Mouse (Mus musculus) lung, postnatal 0 days (tissue): ENCODE measurements at regions not wholly inside any gene's neighbourhood (a gene's known extent, or its start where the extent isn't known, plus 50 kb on each side); places are given as distances from the start of the nearest gene placed in this dataset.

ENCODE experiments used
- CTCF ChIP-seq: IDR thresholded peaks from 2 replicates; pipeline ENCODE4 v1.5.1; 2016; ENCODE audit warnings: antibody characterized with exemption, mild to moderate bottlenecking
- EP300 ChIP-seq: IDR thresholded peaks from 2 replicates; pipeline ENCODE4 v1.6.1; 2016; ENCODE audit warnings: antibody characterized with exemption, mild to moderate bottlenecking, control low read depth

DNA sequence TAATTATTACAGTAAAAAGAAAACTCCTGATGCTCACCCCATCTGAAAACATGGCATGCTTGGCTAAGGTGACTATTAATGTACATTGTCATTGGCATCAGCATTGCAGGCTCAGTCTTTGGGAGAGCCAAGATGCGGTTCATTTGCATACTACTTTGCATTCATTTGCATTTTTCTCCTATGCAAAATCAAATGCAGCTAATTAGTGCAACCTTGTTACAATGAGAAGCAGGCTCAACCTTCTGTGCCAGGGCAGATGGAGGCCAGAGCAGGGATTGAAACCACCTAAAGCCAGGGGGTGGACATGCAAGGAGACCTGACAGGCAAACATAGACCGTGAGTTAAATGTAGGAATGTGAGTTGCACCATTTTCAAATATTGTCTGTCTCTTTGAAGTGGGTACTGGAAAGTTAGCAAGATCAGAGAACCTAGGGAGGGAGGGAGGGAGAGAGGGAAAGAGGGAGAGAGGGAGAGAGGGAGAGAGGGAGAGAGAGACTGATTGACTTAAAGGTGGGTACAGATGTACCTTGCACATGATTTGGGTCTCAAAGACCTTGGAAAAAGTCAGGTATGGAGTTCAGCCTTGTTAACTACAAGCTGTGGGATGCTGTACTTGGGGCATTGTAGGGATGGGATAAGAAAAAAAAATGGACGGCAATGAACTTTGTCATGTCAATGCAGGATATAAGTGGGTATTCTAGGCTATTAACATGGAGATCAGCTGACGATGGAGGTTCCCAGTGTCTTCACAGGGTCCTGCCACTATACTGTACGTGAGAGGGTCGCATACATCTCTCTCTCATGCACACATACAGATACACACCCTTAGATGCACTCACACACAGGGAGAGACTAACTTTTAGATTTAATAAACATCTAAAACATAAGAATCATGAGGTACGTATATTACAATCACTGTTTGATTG, 1362.1 kb upstream of the A1bg start:
- TF ChIP-seq EP300 (no peak), CTCF (no peak)
